Mouse (Mus musculus): ENCODE data around the gene Ralgps1.

- no peak for TF ChIP-seq CTCF (conservative IDR thresholded peaks at IDR 0.05 in 1 of 2, IDR thresholded peaks at IDR 0.05 in 1 of 2; ENCODE audit: low read depth in 2 of 2, low read length in 2 of 2)
- TF ChIP-seq ZC3H11A (IDR thresholded peaks at IDR 0.05; ENCODE audit: low read depth, low read length) = no peak
- no peak for TF ChIP-seq TCF12 (IDR thresholded peaks at IDR 0.05; ENCODE audit: low read depth, low read length)
- no peak for TF ChIP-seq GABPA (IDR thresholded peaks at IDR 0.05; ENCODE audit: insufficient replicate concordance, low read depth, low read length)
- no peak for TF ChIP-seq USF1 (IDR thresholded peaks at IDR 0.05; ENCODE audit: low read depth, low read length)
- TF ChIP-seq MYC (IDR thresholded peaks at IDR 0.05; ENCODE audit: low read depth, low read length) = no peak
- no peak for TF ChIP-seq RCOR1 (conservative IDR thresholded peaks at IDR 0.05; ENCODE audit: low read depth, low read length)
Observed at GRCm38 (mm10) chr2:33282877-33283276, 88.4 kb downstream of the Ralgps1 start.

Measured in CH12.LX (cell line).